Mouse (Mus musculus) frontal cortex, postnatal 10 days (tissue): ENCODE data around the gene Pou5f1.

ENCODE experiments used
- DNase-seq, 2 experiments: peaks; one replicate each; pipeline ENCODE4 v3.0.0; 2022; ENCODE audit warnings: low spot score in 2 of 2, mixed read lengths in 1 of 2

The Pou5f1 gene

GRCm38 (mm10) chr17:35550143-35550494 lies 44.3 kb downstream of the Pou5f1 start:
- DNase-seq: no peak

GRCm38 (mm10) chr17:35550871-35551270 lies 45.1 kb downstream of the Pou5f1 start:
- DNase-seq: no peak

GRCm38 (mm10) chr17:35551881-35552414 lies 46.1 kb downstream of the Pou5f1 start, which contains the start of gene Cdsn:
Gene Cdsn, plus strand, starts transcription at chr17:35552128.
- DNase-seq: no peak

- DNase-seq: no peak
These were observed 48.5 kb downstream of the Pou5f1 start for GRCm38 (mm10) chr17:35554321-35554720.

GRCm38 (mm10) chr17:35554761-35555397 lies 49.1 kb downstream of the Pou5f1 start:
- DNase-seq: no peak

GRCm38 (mm10) chr17:35556186-35556765 lies 50.5 kb downstream of the Pou5f1 start:
- DNase-seq: no peak

GRCm38 (mm10) chr17:35556812-35557211 lies 51.0 kb downstream of the Pou5f1 start:
- no peak for DNase-seq

- no peak for DNase-seq
These were observed 51.5 kb downstream of the Pou5f1 start for GRCm38 (mm10) chr17:35557351-35557750.

- DNase-seq: no peak
These were observed 52.4 kb downstream of the Pou5f1 start for GRCm38 (mm10) chr17:35558216-35558615.
